Mouse (Mus musculus) spleen, adult 2 months (tissue): ENCODE data around the gene Bicc1. TPM values are rescaled to one million over a fixed set of nuclear protein-coding genes. Genes with fewer than 3 reads are reported as not detected.

Experiments
- DNase-seq, 2 experiments: peaks; one replicate each; pipeline versions ENCODE4 v3.0.0 to v3.0.0-alpha.2; 2012 to 2021; ENCODE audit warnings: low spot score in 2 of 2, low read depth in 1 of 2
- H3K27ac ChIP-seq: fragments of 200-500 bp; 2 replicates; pipeline ENCODE4 v1.5.1; 2012; ENCODE audit warnings: low read length, inconsistent platforms; ENCODE audit not compliant: insufficient read depth
- H3K27me3 ChIP-seq: fragments of 200-500 bp; 2 replicates; pipeline ENCODE4 v1.6.1; 2012; ENCODE audit warnings: mild to moderate bottlenecking, moderate library complexity, low read length, inconsistent platforms; ENCODE audit not compliant: control insufficient read depth, insufficient read depth
- H3K36me3 ChIP-seq: fragments of 200-500 bp; 2 replicates; pipeline ENCODE4 v1.6.1; 2012; ENCODE audit warnings: mild to moderate bottlenecking, low read length, inconsistent platforms; ENCODE audit not compliant: control insufficient read depth, insufficient read depth
- H3K4me1 ChIP-seq: fragments of 200-500 bp; 2 replicates; pipeline ENCODE4 v1.6.1; 2011; ENCODE audit warnings: inconsistent platforms; ENCODE audit not compliant: control insufficient read depth, insufficient read depth, insufficient read length
- H3K4me3 ChIP-seq: fragments of 200-500 bp; 2 replicates; pipeline ENCODE4 v1.5.1; 2011; ENCODE audit warnings: mild to moderate bottlenecking, inconsistent platforms; ENCODE audit not compliant: insufficient read depth, insufficient read length; ENCODE audit errors: extremely low read depth
- CTCF ChIP-seq: fragments of 200-500 bp; IDR thresholded peaks from 2 replicates; pipeline ENCODE4 v1.5.1; 2011; ENCODE audit warnings: mild to moderate bottlenecking, inconsistent platforms; ENCODE audit not compliant: insufficient read depth, insufficient read length, insufficient replicate concordance; ENCODE audit errors: extremely low read depth
- POLR2A ChIP-seq: fragments of 200-500 bp; IDR thresholded peaks from 2 replicates; pipeline ENCODE4 v1.6.1; 2011; ENCODE audit warnings: low read depth, low read length, inconsistent platforms
- WGBS: fragments of 180-500 bp; shearing (Covaris S2); methylation state at CpG from one replicate; pipeline ENCODE4 v1.1.7; 2018; 5-methylcytosine and 5-hydroxymethylcytosine counted together
- polyA plus RNA-seq: library from polyadenylated mRNA; depleted of rRNA; stranded (reverse); fragments of >200 nt; gene quantifications from 2 replicates; pipeline ENCODE4 v1.2.3, GENCODE M21; 2012

Bicc1 gene
- polyA plus RNA-seq, 1 experiment: 3.5 TPM

DNA sequence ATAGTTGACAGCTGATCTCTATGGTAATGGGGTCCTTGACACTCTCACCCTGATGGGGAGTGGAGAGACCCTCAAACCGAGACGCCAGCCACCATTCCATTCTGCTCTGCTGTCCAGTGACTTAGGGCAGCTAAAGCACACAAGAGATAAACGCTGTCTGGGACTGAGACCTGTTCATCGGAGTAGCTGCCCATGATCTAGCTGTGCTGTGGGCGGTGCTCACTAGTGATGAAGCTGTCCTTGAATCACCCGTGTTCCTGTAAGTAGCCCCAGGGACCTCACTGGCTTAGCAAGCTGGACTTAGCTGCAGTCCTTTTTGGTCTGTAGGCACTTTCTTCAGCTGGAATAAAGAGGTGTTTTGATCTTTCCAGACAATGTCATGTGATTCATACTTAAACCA lies 238.0 kb downstream of the Bicc1 start:
- no peak for TF ChIP-seq POLR2A
- no peak for TF ChIP-seq CTCF
- DNase-seq: no peak
- WGBS: 87% methylated on average over 6 of the region's 6 CpGs
- no peaks in the 10 kb centered on the region for H3K36me3 ChIP-seq
- no peaks in the 10 kb centered on the region for H3K4me1 ChIP-seq
- H3K27ac ChIP-seq: no peak overlapping the region
- H3K27me3 ChIP-seq: no peaks in the 10 kb centered on the region
- H3K4me3 ChIP-seq: no peak overlapping the region

DNA sequence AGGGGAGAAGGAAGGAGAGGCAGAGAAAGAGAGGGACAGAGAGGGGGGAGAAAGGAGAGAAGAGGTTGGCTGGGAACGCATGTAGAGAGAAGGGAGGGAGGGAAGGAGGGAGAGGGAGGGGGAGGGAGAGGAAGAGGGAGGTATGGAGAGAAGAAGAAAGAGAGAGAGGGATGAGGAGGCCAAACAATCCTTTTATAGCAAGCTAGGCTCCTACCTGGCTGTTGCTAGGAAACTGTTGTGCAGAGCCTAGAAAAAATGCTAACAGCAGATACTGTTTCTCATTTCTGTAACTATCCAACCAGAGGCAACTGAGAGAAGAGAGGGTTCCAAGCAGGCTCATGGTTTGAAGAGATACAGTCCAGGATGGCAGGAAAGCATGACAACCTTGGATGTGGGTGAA lies 239.6 kb downstream of the Bicc1 start:
- H3K36me3 ChIP-seq: no peaks in the 10 kb centered on the region
- H3K4me1 ChIP-seq: no peaks in the 10 kb centered on the region
- H3K27ac ChIP-seq: no peak overlapping the region
- no peak for DNase-seq
- H3K4me3 ChIP-seq: no peak overlapping the region
- 70% methylated on average over 1 of the region's 1 CpGs for WGBS
- H3K27me3 ChIP-seq: no peaks in the 10 kb centered on the region
- no peak for TF ChIP-seq POLR2A
- TF ChIP-seq CTCF: no peak

GRCm38 (mm10) chr10:70919031-70919663 lies 240.4 kb downstream of the Bicc1 start:
- no peak for TF ChIP-seq POLR2A
- TF ChIP-seq CTCF: no peak
- Histone ChIP-seq H3K4me1 (no peaks in the 10 kb centered on the region), H3K4me3 (no peak overlapping the region), H3K27me3 (no peaks in the 10 kb centered on the region), H3K36me3 (no peaks in the 10 kb centered on the region), H3K27ac (no peak overlapping the region)
- 78% methylated on average over 13 of the region's 13 CpGs for WGBS
- no peak for DNase-seq

GRCm38 (mm10) chr10:70916697-70917096 lies 242.8 kb downstream of the Bicc1 start:
- WGBS: 86% methylated on average over 6 of the region's 6 CpGs
- no peak for DNase-seq

DNA sequence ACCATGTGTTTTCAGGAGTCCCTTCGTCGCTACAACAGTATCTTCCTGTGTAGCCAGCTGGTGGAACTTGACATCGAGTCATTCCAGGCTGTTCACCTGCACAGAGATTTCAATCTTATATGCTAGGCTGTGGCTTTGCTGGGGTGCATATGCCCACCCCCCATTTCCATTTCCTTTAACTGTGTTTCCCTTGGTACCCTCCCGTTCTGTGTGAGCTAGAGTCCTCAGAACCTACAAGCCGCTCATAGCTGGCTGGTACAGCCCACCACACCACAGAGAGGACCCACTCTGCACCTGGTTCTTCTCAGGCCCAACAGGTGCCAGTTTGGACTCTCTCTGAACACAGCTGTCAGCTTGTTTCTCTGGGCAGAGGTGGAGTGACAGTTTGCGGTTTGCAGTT lies 244.4 kb downstream of the Bicc1 start:
- TF ChIP-seq POLR2A (no peak), CTCF (no peak)
- H3K36me3 ChIP-seq: no peaks in the 10 kb centered on the region
- H3K4me1 ChIP-seq: no peaks in the 10 kb centered on the region
- H3K27me3 ChIP-seq: no peaks in the 10 kb centered on the region
- H3K4me3 ChIP-seq: no peak overlapping the region
- no peak for DNase-seq
- no peak overlapping the region for H3K27ac ChIP-seq
- 87% methylated on average over 6 of the region's 6 CpGs for WGBS

More at GRCm38 (mm10) chr10:70916697-70917096, 242.8 kb downstream of the Bicc1 start:
- no peak overlapping the region for H3K27ac ChIP-seq
- H3K27me3 ChIP-seq: no peaks in the 10 kb centered on the region
- H3K36me3 ChIP-seq: no peaks in the 10 kb centered on the region
- no peaks in the 10 kb centered on the region for H3K4me1 ChIP-seq
- H3K4me3 ChIP-seq: no peak overlapping the region
- no peak for TF ChIP-seq POLR2A
- TF ChIP-seq CTCF: no peak

- TF ChIP-seq POLR2A (no peak), CTCF (no peak)
- Histone ChIP-seq H3K27me3 (no peaks in the 10 kb centered on the region), H3K27ac (no peak overlapping the region), H3K4me3 (no peak overlapping the region), H3K36me3 (no peaks in the 10 kb centered on the region), H3K4me1 (no peaks in the 10 kb centered on the region)
- WGBS: 79% methylated on average over 7 of the region's 7 CpGs
- DNase-seq: no peak
Observed at GRCm38 (mm10) chr10:70903936-70904335, 255.6 kb downstream of the Bicc1 start.

DNA sequence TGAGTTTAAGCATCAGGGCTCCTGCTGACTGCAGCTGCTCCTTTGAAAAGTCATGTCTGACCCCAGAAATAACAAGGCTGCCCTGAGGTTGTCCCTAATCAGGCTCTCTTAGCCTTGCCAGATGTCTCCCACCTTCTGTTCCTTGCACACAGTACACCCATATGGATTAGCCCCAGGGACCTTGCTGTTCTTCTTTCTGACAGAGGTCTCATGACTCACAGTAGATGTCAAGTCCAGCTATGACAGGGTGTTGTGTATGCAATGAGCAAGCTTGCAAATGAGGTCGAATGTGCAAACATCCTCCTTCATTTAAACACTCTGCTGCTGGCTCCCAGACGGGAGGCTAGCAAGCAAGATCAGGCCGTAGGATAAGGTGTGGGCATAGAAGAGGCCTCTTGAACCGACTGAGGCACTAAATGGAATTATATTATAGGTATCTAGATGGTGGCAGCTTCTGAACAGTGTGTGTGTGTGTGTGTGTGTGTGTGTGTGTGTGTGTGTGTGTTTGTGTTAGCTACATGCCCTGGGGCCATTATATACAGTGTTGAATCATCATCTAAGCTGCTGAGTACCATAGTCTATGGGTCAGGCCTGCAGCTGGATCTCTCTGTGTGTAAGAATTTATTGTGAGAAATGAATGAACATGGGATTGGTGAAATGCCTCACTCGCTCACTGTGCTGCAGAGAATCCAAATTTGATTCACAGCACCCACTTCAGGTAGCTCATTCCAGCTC lies 256.6 kb downstream of the Bicc1 start:
- Histone ChIP-seq H3K27ac (no peak overlapping the region), H3K4me3 (no peak overlapping the region), H3K27me3 (no peaks in the 10 kb centered on the region), H3K4me1 (no peaks in the 10 kb centered on the region), H3K36me3 (no peaks in the 10 kb centered on the region)
- no peak for DNase-seq
- 76% methylated on average over 5 of the region's 5 CpGs for WGBS
- TF ChIP-seq CTCF: no peak
- TF ChIP-seq POLR2A: no peak
